8 mouse cellular contexts compared by ENCODE assay signal in the genomic region with DNA sequence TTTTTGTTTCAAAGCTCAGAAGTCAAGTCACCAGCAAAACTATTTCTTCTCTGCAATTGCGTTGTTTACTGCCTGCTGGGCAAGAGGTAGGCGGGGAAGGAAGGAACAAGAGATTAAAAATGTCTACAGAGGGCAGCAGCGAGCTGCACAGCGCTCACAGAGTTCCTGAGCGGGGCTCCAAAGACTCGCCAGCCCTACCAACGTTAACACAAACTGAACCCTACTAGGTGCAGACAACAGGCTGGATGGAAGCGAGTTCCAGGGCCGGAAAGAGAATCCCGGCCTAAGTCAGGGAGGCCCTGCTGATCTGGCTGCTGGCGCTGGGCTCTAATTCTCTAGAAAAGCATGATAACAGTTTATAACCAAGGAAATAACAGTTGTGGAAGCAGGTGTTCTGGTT. TPM values are rescaled to one million over a fixed set of nuclear protein-coding genes. Genes with fewer than 3 reads are reported as not detected.
A peak's percentile ranks its signal among the peaks of the same experiment; 100 is the strongest.
DNase-seq lines count a peak whose midpoint lies in the region; ATAC-seq and TF ChIP-seq lines count a peak whose summit lies in the region.

No protein-coding gene starts in this region.

- H3K4me3 ChIP-seq in embryonic facial prominence, embryonic 10.5 days, result peak overlapping the region; percentile 88
- 0 out of 2 replicates have a peak overlapping the region, but pooled peaks have one; percentile 92 for H3K4me3 ChIP-seq in limb, embryonic 14.5 days (replicated peaks; ENCODE audit: low read length)
- peak overlapping the region; percentile 73 for H3K4me3 ChIP-seq in midbrain, embryonic 15.5 days

- DNase-seq in urinary bladder, adult 18-20 months (ENCODE audit: low spot score in 2 of 2), result peak; percentile 57 to 69
- no peak for DNase-seq in urinary bladder, postnatal 10 days (ENCODE audit: low spot score)
- DNase-seq in embryonic facial prominence, embryonic 10.5 days (ENCODE audit: low spot score), result peak; percentile 72
- peak; percentile 68 to 84 for DNase-seq in heart, adult 9 months (ENCODE audit: low spot score in 2 of 2)
- DNase-seq in kidney, adult 8-10 months, result peak; percentile 71 to 81
- peak; percentile 89 for DNase-seq in limb, embryonic 14.5 days (ENCODE audit: low spot score)
- peak; percentile 62 to 76 for DNase-seq in spleen, postnatal 4 days (ENCODE audit: low spot score in 2 of 2)

- no peak overlapping the region for H3K9ac ChIP-seq in limb, embryonic 14.5 days (ENCODE audit: low read depth, low read length, severe bottlenecking)
- no peak overlapping the region for H3K9ac ChIP-seq in midbrain, embryonic 15.5 days

- no peak for TF ChIP-seq POLR2A in limb, embryonic 14.5 days (IDR thresholded peaks at IDR 0.05; ENCODE audit: borderline replicate concordance, extremely low read depth, insufficient read depth, insufficient read length)

- H3K36me3 ChIP-seq in embryonic facial prominence, embryonic 10.5 days (replicated peaks), result peaks cover 10% of the 10 kb centered on the region
- H3K36me3 ChIP-seq in limb, embryonic 14.5 days (ENCODE audit: control insufficient read depth, insufficient read depth, low read length), result peaks cover under 1% of the 10 kb centered on the region; the same call in 1 of the 2 replicates
- H3K36me3 ChIP-seq in midbrain, embryonic 15.5 days (replicated peaks), result no peaks in the 10 kb centered on the region

- no peaks in the 10 kb centered on the region for H3K9me3 ChIP-seq in embryonic facial prominence, embryonic 10.5 days
- no peaks in the 10 kb centered on the region for H3K9me3 ChIP-seq in limb, embryonic 14.5 days (ENCODE audit: control insufficient read depth, low read length)
- H3K9me3 ChIP-seq in midbrain, embryonic 15.5 days, result no peaks in the 10 kb centered on the region

- under 1% methylated on average over 11 of the region's 11 CpGs for WGBS in embryonic facial prominence, embryonic 10.5 days
- WGBS in limb, embryonic 14.5 days, result 2% methylated on average over 11 of the region's 11 CpGs
- 2% methylated on average over 11 of the region's 11 CpGs for WGBS in midbrain, embryonic 15.5 days

- peak overlapping the region; percentile 86; the same call in 1 of the 2 replicates for H3K4me2 ChIP-seq in limb, embryonic 14.5 days (replicated peaks; ENCODE audit: low read depth, low read length, severe bottlenecking)
- H3K4me2 ChIP-seq in midbrain, embryonic 15.5 days, result peak overlapping the region; percentile 84

- peak overlapping the region; percentile 40 for H3K27ac ChIP-seq in embryonic facial prominence, embryonic 10.5 days (replicated peaks)
- H3K27ac ChIP-seq in limb, embryonic 14.5 days (replicated peaks; ENCODE audit: low read depth, low read length), result no peak overlapping the region
- no peak overlapping the region for H3K27ac ChIP-seq in midbrain, embryonic 15.5 days

- peaks cover 21% of the 10 kb centered on the region for H3K27me3 ChIP-seq in embryonic facial prominence, embryonic 10.5 days (replicated peaks; ENCODE audit: low read depth, poor library complexity, severe bottlenecking)
- H3K27me3 ChIP-seq in limb, embryonic 14.5 days (ENCODE audit: control insufficient read depth, insufficient read depth, low read length), result no peaks in the 10 kb centered on the region
- no peaks in the 10 kb centered on the region for H3K27me3 ChIP-seq in midbrain, embryonic 15.5 days (replicated peaks)

- peak; percentile 25; the same call in 1 of the 2 replicates for ATAC-seq in limb, embryonic 14.5 days (ENCODE audit: low FRiP score, low read depth)
- no peak for ATAC-seq in midbrain, embryonic 15.5 days (replicated peaks)

- H3K4me1 ChIP-seq in embryonic facial prominence, embryonic 10.5 days, result peaks cover 75% of the 10 kb centered on the region
- peaks cover 30% of the 10 kb centered on the region for H3K4me1 ChIP-seq in limb, embryonic 14.5 days (ENCODE audit: control insufficient read depth, insufficient read depth, low read length)
- peaks cover 57% of the 10 kb centered on the region for H3K4me1 ChIP-seq in midbrain, embryonic 15.5 days

RNA-seq across cellular contexts. Expression of gene Bcr, which starts 1.0 kb away (rescaled TPM):
- 8.1 and 9.1 TPM in 2 replicates for polyA plus RNA-seq in embryonic facial prominence, embryonic 10.5 days (2016; fragmentation: Nextera tagmentation; extraction: Ambion mirVana)
- 26.8 and 30.7 TPM in 2 replicates for polyA plus RNA-seq in limb, embryonic 14.5 days (2012; rRNA removed)
- polyA plus RNA-seq in limb, embryonic 14.5 days (2014; fragmentation: Nextera tagmentation; extraction: Ambion mirVana), result 10.0 and 11.3 TPM in 2 replicates
- 17.9 and 19.2 TPM in 2 replicates for polyA plus RNA-seq in midbrain, embryonic 15.5 days (2015; fragmentation: Nextera tagmentation; extraction: Ambion mirVana)

RNA-seq across cellular contexts. Expression of gene Rab36, which starts 22.5 kb away (rescaled TPM):
- polyA plus RNA-seq in embryonic facial prominence, embryonic 10.5 days (2016; fragmentation: Nextera tagmentation; extraction: Ambion mirVana), result 10.5 and 13.1 TPM in 2 replicates
- 17.6 and 24.7 TPM in 2 replicates for polyA plus RNA-seq in limb, embryonic 14.5 days (2012; rRNA removed)
- 6.0 and 8.1 TPM in 2 replicates for polyA plus RNA-seq in limb, embryonic 14.5 days (2014; fragmentation: Nextera tagmentation; extraction: Ambion mirVana)
- polyA plus RNA-seq in midbrain, embryonic 15.5 days (2015; fragmentation: Nextera tagmentation; extraction: Ambion mirVana), result 22.2 and 23.2 TPM in 2 replicates

RNA-seq across cellular contexts. Expression of gene Rsph14, which starts 27.0 kb away (rescaled TPM):
- polyA plus RNA-seq in embryonic facial prominence, embryonic 10.5 days (2016; fragmentation: Nextera tagmentation; extraction: Ambion mirVana), result not detected in 2 replicates
- not detected in 2 replicates for polyA plus RNA-seq in limb, embryonic 14.5 days (2012; rRNA removed)
- polyA plus RNA-seq in limb, embryonic 14.5 days (2014; fragmentation: Nextera tagmentation; extraction: Ambion mirVana), result not detected in 2 replicates
- 0.54 and 1.5 TPM in 2 replicates for polyA plus RNA-seq in midbrain, embryonic 15.5 days (2015; fragmentation: Nextera tagmentation; extraction: Ambion mirVana)
